In the genomic region with DNA sequence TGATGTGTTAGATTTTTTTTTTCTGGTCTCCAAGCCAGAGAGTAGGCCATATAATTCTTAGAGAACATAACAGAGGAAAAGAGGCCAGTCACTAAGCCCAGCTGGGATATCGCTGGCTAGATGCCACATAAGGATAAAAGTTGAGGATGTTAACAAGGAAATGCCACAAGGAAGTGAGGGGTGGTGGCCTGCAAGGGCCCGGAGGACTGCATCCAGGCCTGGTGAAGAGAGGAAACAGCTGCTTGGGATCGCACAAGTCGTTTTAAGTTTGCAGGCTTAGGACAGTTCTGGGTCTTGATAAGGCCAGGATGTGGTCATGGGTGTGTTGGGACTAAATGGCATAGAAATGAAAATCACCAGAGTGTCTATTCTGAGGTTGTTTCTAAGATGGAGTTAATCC, we compare ENCODE assay signal across 9 mouse cellular contexts.
DNase-seq lines count a peak whose midpoint lies in the region; ATAC-seq and TF ChIP-seq lines count a peak whose summit lies in the region.
"Had no signal": no experiment of that assay in that cellular context is flagged by ENCODE, and none has a peak within 500 bp of the region (broad histone marks: within the 10 kb centered on the region; RNA-seq: fewer than 3 reads in every experiment).

No protein-coding gene starts in this region.

- intact Hi-C loops in left cerebral cortex, postnatal 25 days (cut with DNase I) = no loop called here

- 37% methylated on average over 4 of the region's 4 CpGs for WGBS in stomach, embryonic 14.5 days
- WGBS in stomach, postnatal 0 days = 59% methylated on average over 4 of the region's 4 CpGs
- 45% methylated on average over 4 of the region's 4 CpGs for WGBS in heart, embryonic 16.5 days
- 43% methylated on average over 4 of the region's 4 CpGs for WGBS in limb, embryonic 15.5 days
- WGBS in stomach, embryonic 16.5 days = 43% methylated on average over 4 of the region's 4 CpGs

- H3K36me3 ChIP-seq in stomach, embryonic 14.5 days (ENCODE audit: control insufficient read depth, insufficient read depth, low read length) = no peaks in the 10 kb centered on the region
- H3K36me3 ChIP-seq in stomach, postnatal 0 days (ENCODE audit: control insufficient read depth, insufficient read depth, low read length) = no peaks in the 10 kb centered on the region
- no peaks in the 10 kb centered on the region for H3K36me3 ChIP-seq in heart, embryonic 16.5 days (ENCODE audit: control insufficient read depth, insufficient read depth)
- H3K36me3 ChIP-seq in limb, embryonic 15.5 days = no peaks in the 10 kb centered on the region
- no peaks in the 10 kb centered on the region for H3K36me3 ChIP-seq in stomach, embryonic 16.5 days (ENCODE audit: control insufficient read depth, insufficient read depth, low read length)

- TF ChIP-seq CTCF in stomach, postnatal 0 days (IDR thresholded peaks at IDR 0.05; ENCODE audit: low read depth) = no peak

- no peaks in the 10 kb centered on the region for H3K27me3 ChIP-seq in stomach, embryonic 14.5 days (ENCODE audit: control insufficient read depth, insufficient read depth, low read length)
- no peaks in the 10 kb centered on the region for H3K27me3 ChIP-seq in stomach, postnatal 0 days (ENCODE audit: control insufficient read depth, insufficient read depth, low read length)
- H3K27me3 ChIP-seq in heart, embryonic 16.5 days (ENCODE audit: control insufficient read depth, insufficient read depth, low read length) = no peaks in the 10 kb centered on the region
- H3K27me3 ChIP-seq in limb, embryonic 15.5 days = no peaks in the 10 kb centered on the region
- H3K27me3 ChIP-seq in stomach, embryonic 16.5 days (ENCODE audit: control insufficient read depth, insufficient read depth, low read length) = no peaks in the 10 kb centered on the region

- no peak overlapping the region for H3K4me3 ChIP-seq in stomach, embryonic 14.5 days (ENCODE audit: low read depth, low read length)
- no peak overlapping the region for H3K4me3 ChIP-seq in stomach, postnatal 0 days (ENCODE audit: low read depth, low read length)
- H3K4me3 ChIP-seq in heart, embryonic 16.5 days (ENCODE audit: low read length) = no peak overlapping the region
- no peak overlapping the region for H3K4me3 ChIP-seq in limb, embryonic 15.5 days
- no peak overlapping the region for H3K4me3 ChIP-seq in stomach, embryonic 16.5 days (replicated peaks; ENCODE audit: low read length)
- H3K4me3 ChIP-seq: erythroblast, embryonic 14.5 days had no signal

- no peak for DNase-seq in stomach, postnatal 0 days (ENCODE audit: low spot score)
- no peak for DNase-seq in left cerebral cortex, postnatal 25 days (ENCODE audit: low spot score in 2 of 2)
- DNase-seq in yolk sac, embryonic 10.5 days (ENCODE audit: low spot score) = no peak

- no peaks in the 10 kb centered on the region for H3K9me3 ChIP-seq in stomach, embryonic 14.5 days (ENCODE audit: control insufficient read depth, low read depth, low read length)
- H3K9me3 ChIP-seq in stomach, postnatal 0 days (ENCODE audit: control insufficient read depth, low read length) = no peaks in the 10 kb centered on the region
- no peaks in the 10 kb centered on the region for H3K9me3 ChIP-seq in heart, embryonic 16.5 days (replicated peaks; ENCODE audit: control insufficient read depth, low read length)
- no peaks in the 10 kb centered on the region for H3K9me3 ChIP-seq in limb, embryonic 15.5 days
- no peaks in the 10 kb centered on the region for H3K9me3 ChIP-seq in stomach, embryonic 16.5 days (replicated peaks; ENCODE audit: control insufficient read depth, low read length)

- no peak overlapping the region for H3K9ac ChIP-seq in stomach, embryonic 14.5 days (replicated peaks; ENCODE audit: low read depth, low read length)
- H3K9ac ChIP-seq in stomach, postnatal 0 days (ENCODE audit: low read length) = no peak overlapping the region
- no peak overlapping the region for H3K9ac ChIP-seq in heart, embryonic 16.5 days (ENCODE audit: low read length)
- H3K9ac ChIP-seq in limb, embryonic 15.5 days = no peak overlapping the region
- H3K9ac ChIP-seq in stomach, embryonic 16.5 days (ENCODE audit: low read length) = no peak overlapping the region

- no peak overlapping the region for H3K4me2 ChIP-seq in stomach, embryonic 14.5 days (replicated peaks; ENCODE audit: low read depth, low read length)
- no peak overlapping the region for H3K4me2 ChIP-seq in stomach, postnatal 0 days (replicated peaks; ENCODE audit: low read depth)
- no peak overlapping the region for H3K4me2 ChIP-seq in heart, embryonic 16.5 days (ENCODE audit: low read depth, low read length)
- no peak overlapping the region; the same call in 1 of the 2 replicates for H3K4me2 ChIP-seq in limb, embryonic 15.5 days
- H3K4me2 ChIP-seq in stomach, embryonic 16.5 days (ENCODE audit: low read depth, low read length) = no peak overlapping the region

- no peak for TF ChIP-seq EP300 in stomach, postnatal 0 days (optimal IDR thresholded peaks at IDR 0.05)

- H3K4me1 ChIP-seq in stomach, embryonic 14.5 days (ENCODE audit: control insufficient read depth, insufficient read depth, low read length) = peaks cover 12% of the 10 kb centered on the region; the same call in 1 of the 2 replicates
- peaks cover 4% of the 10 kb centered on the region; the same call in 1 of the 2 replicates for H3K4me1 ChIP-seq in stomach, postnatal 0 days (replicated peaks; ENCODE audit: control insufficient read depth, insufficient read depth)
- peaks cover 6% of the 10 kb centered on the region; the same call in 1 of the 2 replicates for H3K4me1 ChIP-seq in heart, embryonic 16.5 days (ENCODE audit: control insufficient read depth, insufficient read depth, low read length)
- peaks cover 15% of the 10 kb centered on the region for H3K4me1 ChIP-seq in limb, embryonic 15.5 days
- 0 out of 2 replicates have a peak, but pooled peaks cover 8% of the 10 kb centered on the region for H3K4me1 ChIP-seq in stomach, embryonic 16.5 days (ENCODE audit: control insufficient read depth, insufficient read depth, low read length)

- peak overlapping the region; percentile 11; the same call in 1 of the 2 replicates for H3K27ac ChIP-seq in stomach, embryonic 14.5 days (ENCODE audit: low read length)
- no peak overlapping the region for H3K27ac ChIP-seq in stomach, postnatal 0 days (replicated peaks)
- H3K27ac ChIP-seq in heart, embryonic 16.5 days (ENCODE audit: low read length) = peak overlapping the region; percentile 8; the same call in 1 of the 2 replicates
- H3K27ac ChIP-seq in limb, embryonic 15.5 days = peak overlapping the region; percentile 63
- peak overlapping the region; percentile 55 for H3K27ac ChIP-seq in stomach, embryonic 16.5 days (ENCODE audit: low read length)

- peak; percentile 61; the same call in 1 of the 2 replicates for ATAC-seq in stomach, embryonic 14.5 days (ENCODE audit: insufficient number of reproducible peaks, insufficient read depth, low FRiP score, low read depth)
- no peak; the same call in 1 of the 2 replicates for ATAC-seq in stomach, postnatal 0 days (ENCODE audit: low FRiP score, low TSS enrichment)
- ATAC-seq in heart, embryonic 16.5 days (replicated peaks; ENCODE audit: extremely low read depth, insufficient read depth, low FRiP score) = peak; percentile 67
- no peak for ATAC-seq in limb, embryonic 15.5 days (ENCODE audit: insufficient number of reproducible peaks, low FRiP score, low TSS enrichment, low read depth)
- no peak; the same call in 1 of the 2 replicates for ATAC-seq in stomach, embryonic 16.5 days (ENCODE audit: insufficient read depth, low FRiP score)
- no peak for ATAC-seq in megakaryocyte, adult 5-6 weeks (ENCODE audit: poor library complexity, severe bottlenecking)

Comparison
In these comparisons a context has a peak if more than half of its experiments do, and no peak if none do; other contexts are left out.
1. ATAC-seq: peak in stomach, embryonic 14.5 days (single experiment) and heart, embryonic 16.5 days (single experiment); none in stomach, postnatal 0 days (single experiment), limb, embryonic 15.5 days (single experiment), stomach, embryonic 16.5 days (single experiment) and megakaryocyte, adult 5-6 weeks (single experiment).